ENCODE assay signal across 8 mouse cellular contexts in the genomic region with DNA sequence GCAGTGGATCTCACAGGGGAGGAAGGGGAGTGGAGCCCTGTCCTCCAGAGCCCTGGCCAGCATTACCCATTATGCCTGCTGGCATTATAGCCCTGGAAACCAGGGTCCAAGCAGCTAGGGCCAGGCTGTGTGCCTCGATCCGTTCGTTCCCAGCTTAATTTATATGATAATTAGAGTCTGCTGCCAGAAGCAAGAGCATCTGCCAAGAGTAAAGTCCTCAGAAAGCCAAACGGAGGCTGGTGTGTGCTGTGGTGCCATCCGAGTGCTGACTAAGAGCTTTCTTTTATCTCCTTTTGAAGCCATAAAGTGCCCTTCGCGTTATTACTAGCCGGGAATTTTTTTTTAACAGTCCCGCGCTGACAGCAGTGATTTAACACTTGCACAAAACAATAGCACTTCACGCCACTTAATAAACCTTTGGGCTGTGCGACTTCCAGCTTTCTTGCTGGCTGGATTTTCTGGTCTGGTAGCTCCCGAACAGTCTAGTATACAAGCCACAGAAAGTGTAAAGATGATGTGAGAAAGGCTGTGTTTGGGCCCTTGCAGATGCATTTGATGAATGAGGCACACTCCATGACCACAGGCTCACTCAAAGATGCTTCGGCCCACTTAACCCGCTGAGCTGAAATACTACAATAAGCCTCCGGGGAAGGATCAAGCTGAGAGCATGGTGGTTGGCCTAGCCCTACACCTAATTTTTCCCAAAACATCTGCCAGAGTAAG. TPM values are rescaled to one million over a fixed set of nuclear protein-coding genes. Genes with fewer than 3 reads are reported as not detected.
DNase-seq lines count a peak whose midpoint lies in the region; ATAC-seq and TF ChIP-seq lines count a peak whose summit lies in the region.
"Had no signal": no experiment of that assay in that cellular context is flagged by ENCODE, and none has a peak within 500 bp of the region (broad histone marks: within the 10 kb centered on the region; RNA-seq: fewer than 3 reads in every experiment).

No protein-coding gene starts in this region.

- H3K9ac ChIP-seq in embryonic facial prominence, embryonic 12.5 days = no peak overlapping the region
- peak overlapping the region; percentile 31 for H3K9ac ChIP-seq in hindbrain, embryonic 14.5 days

- H3K4me3 ChIP-seq in embryonic facial prominence, embryonic 12.5 days = no peak overlapping the region
- H3K4me3 ChIP-seq in hindbrain, embryonic 14.5 days (replicated peaks; ENCODE audit: low read length) = no peak overlapping the region
- no peak overlapping the region for H3K4me3 ChIP-seq in myocyte

- no peak for TF ChIP-seq POLR2A in myocyte (IDR thresholded peaks at IDR 0.05; ENCODE audit: insufficient read length, low read depth)

- DNase-seq in cerebellum, adult 18-20 months = peak; percentile 12 to 15
- DNase-seq in hindbrain, embryonic 14.5 days (ENCODE audit: low spot score) = peak; percentile 78
- DNase-seq in layer of hippocampus, postnatal 25 days (ENCODE audit: extremely low spot score in 1 of 2, low spot score in 1 of 2) = peak; percentile 22 to 30
- no peak for DNase-seq in T-cell, adult 2 months (ENCODE audit: low spot score)
- no peak for DNase-seq in testis, postnatal 14 days (ENCODE audit: low spot score)

- H3K79me2 ChIP-seq in myocyte (ENCODE audit: control insufficient read depth, insufficient read depth) = no peaks in the 10 kb centered on the region

- peaks cover 16% of the 10 kb centered on the region; the same call in 1 of the 2 replicates for H3K4me1 ChIP-seq in embryonic facial prominence, embryonic 12.5 days
- peaks cover 32% of the 10 kb centered on the region for H3K4me1 ChIP-seq in hindbrain, embryonic 14.5 days (replicated peaks; ENCODE audit: control insufficient read depth, insufficient read depth, low read length)

- no peak overlapping the region for H3K27ac ChIP-seq in embryonic facial prominence, embryonic 12.5 days
- peak overlapping the region; percentile 84 for H3K27ac ChIP-seq in hindbrain, embryonic 14.5 days

- ATAC-seq in embryonic facial prominence, embryonic 12.5 days (ENCODE audit: insufficient number of reproducible peaks, insufficient read depth, low FRiP score, low TSS enrichment) = no peak
- peak; percentile 88 for ATAC-seq in hindbrain, embryonic 14.5 days (ENCODE audit: low FRiP score)

- 0 out of 2 replicates have a peak overlapping the region, but pooled peaks have one; percentile 5 for H3K4me2 ChIP-seq in embryonic facial prominence, embryonic 12.5 days (replicated peaks)
- H3K4me2 ChIP-seq in hindbrain, embryonic 14.5 days (replicated peaks) = peak overlapping the region; percentile 44
- H3K4me2 ChIP-seq in myocyte (ENCODE audit: low read depth) = peak overlapping the region; percentile 56

- no peaks in the 10 kb centered on the region for H3K27me3 ChIP-seq in embryonic facial prominence, embryonic 12.5 days
- no peaks in the 10 kb centered on the region for H3K27me3 ChIP-seq in hindbrain, embryonic 14.5 days (ENCODE audit: control insufficient read depth, insufficient read depth, low read length)
- H3K27me3 ChIP-seq in myocyte (ENCODE audit: control insufficient read depth, insufficient read depth, insufficient read length) = no peaks in the 10 kb centered on the region

- H3K9me3 ChIP-seq in embryonic facial prominence, embryonic 12.5 days = no peaks in the 10 kb centered on the region
- no peaks in the 10 kb centered on the region for H3K9me3 ChIP-seq in hindbrain, embryonic 14.5 days (ENCODE audit: control insufficient read depth, low read length)

- no peak overlapping the region for H3ac ChIP-seq in myocyte (ENCODE audit: control insufficient read depth, insufficient read length)

- 21% methylated on average over 16 of the region's 16 CpGs for WGBS in embryonic facial prominence, embryonic 12.5 days
- WGBS in hindbrain, embryonic 14.5 days = 7% methylated on average over 16 of the region's 16 CpGs

- H3K36me3 ChIP-seq in embryonic facial prominence, embryonic 12.5 days = no peaks in the 10 kb centered on the region
- H3K36me3 ChIP-seq in hindbrain, embryonic 14.5 days (replicated peaks; ENCODE audit: control insufficient read depth, insufficient read depth) = no peaks in the 10 kb centered on the region
- no peaks in the 10 kb centered on the region for H3K36me3 ChIP-seq in myocyte (ENCODE audit: control insufficient read depth, insufficient read depth)

TF ChIP-seq in myocyte, 11 proteins besides CTCF, POLR2A, EP300 and RAD21:
- TF ChIP-seq USF1 (IDR thresholded peaks at IDR 0.05; ENCODE audit: low read depth) = no peak
- TF ChIP-seq MYOG (IDR thresholded peaks at IDR 0.05; ENCODE audit: control insufficient read depth in 1 of 3, insufficient read depth in 1 of 3, insufficient read length in 2 of 3, low read depth in 2 of 3) = no peak
- no peak for TF ChIP-seq E2F4 (IDR thresholded peaks at IDR 0.05; ENCODE audit: insufficient read depth)
- TF ChIP-seq MAX (IDR thresholded peaks at IDR 0.05; ENCODE audit: low read depth) = no peak
- TF ChIP-seq TCF12 (IDR thresholded peaks at IDR 0.05; ENCODE audit: insufficient read depth, poor library complexity, severe bottlenecking) = no peak
- TF ChIP-seq SRF (IDR thresholded peaks at IDR 0.05; ENCODE audit: control insufficient read depth, insufficient read length, low read depth) = no peak
- no peak for TF ChIP-seq TCF3 (IDR thresholded peaks at IDR 0.05; ENCODE audit: insufficient read length, low read depth)
- TF ChIP-seq POLR2AphosphoS2 (IDR thresholded peaks at IDR 0.05; ENCODE audit: insufficient read length, low read depth) = no peak
- TF ChIP-seq MYOD1 (IDR thresholded peaks at IDR 0.05; ENCODE audit: control insufficient read depth in 1 of 3, insufficient read length in 2 of 3, low read depth in 2 of 3) = no peak
- no peak for TF ChIP-seq CEBPB (IDR thresholded peaks at IDR 0.05; ENCODE audit: insufficient read depth, poor library complexity, severe bottlenecking)
- TF ChIP-seq REST (IDR thresholded peaks at IDR 0.05; ENCODE audit: insufficient read depth, insufficient read length) = no peak

RNA-seq across cellular contexts. Expression of gene Fsip1, which starts 52.9 kb away (rescaled TPM):
- 1.3 and 1.9 TPM in 2 replicates for polyA plus RNA-seq in embryonic facial prominence, embryonic 12.5 days (2016; fragmentation: Nextera tagmentation; extraction: Ambion mirVana)
- 2.5 TPM in 2 replicates for polyA plus RNA-seq in hindbrain, embryonic 14.5 days (2014; fragmentation: Nextera tagmentation; extraction: Ambion mirVana)
- under 1 TPM; 0.85 to 0.91 TPM for total RNA-seq in layer of hippocampus, postnatal 25 days (2021)
- polyA plus RNA-seq in myocyte (2012; fragmentation: generic; extraction: Trizol) = 0.14 TPM
- polyA plus RNA-seq: large intestine, adult 2 months had no signal

Comparison
In these comparisons a context has a peak if more than half of its experiments do, and no peak if none do; other contexts are left out.
1. DNase-seq: peak in cerebellum, adult 18-20 months (2 of 2), hindbrain, embryonic 14.5 days (single experiment) and layer of hippocampus, postnatal 25 days (2 of 2); none in T-cell, adult 2 months (single experiment) and testis, postnatal 14 days (single experiment).
2. H3K4me2 ChIP-seq: peak in every context shown above with its lines; median percentile 56 in myocyte; 44 in hindbrain, embryonic 14.5 days; 5 in embryonic facial prominence, embryonic 12.5 days.